Comparison of ENCODE assay signal across 14 mouse cellular contexts in the genomic region with DNA sequence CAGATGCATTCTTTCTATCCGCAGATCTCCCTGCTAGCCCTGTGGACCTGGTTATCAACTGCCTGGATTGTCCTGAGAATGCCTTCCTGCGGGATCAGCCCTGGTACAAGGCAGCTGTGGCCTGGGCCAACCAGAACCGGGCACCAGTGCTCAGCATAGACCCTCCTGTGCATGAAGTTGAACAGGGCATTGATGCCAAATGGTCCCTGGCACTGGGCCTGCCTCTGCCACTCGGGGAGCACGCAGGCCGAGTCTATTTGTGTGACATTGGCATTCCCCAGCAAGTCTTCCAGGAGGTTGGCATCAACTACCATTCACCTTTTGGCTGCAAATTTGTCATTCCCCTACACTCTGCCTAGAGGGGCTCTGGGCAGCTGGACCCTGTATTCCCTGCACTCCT. TPM values are rescaled to one million over a fixed set of nuclear protein-coding genes. Genes with fewer than 3 reads are reported as not detected.
A peak's percentile ranks its signal among the peaks of the same experiment; 100 is the strongest.
DNase-seq lines count a peak whose midpoint lies in the region; ATAC-seq and TF ChIP-seq lines count a peak whose summit lies in the region.
"Had no signal": no experiment of that assay in that cellular context is flagged by ENCODE, and none has a peak within 500 bp of the region (broad histone marks: within the 10 kb centered on the region; RNA-seq: fewer than 3 reads in every experiment).

No protein-coding gene starts in this region.

- no peak for TF ChIP-seq CTCF in hindbrain, postnatal 0 days (IDR thresholded peaks at IDR 0.05; ENCODE audit: low read depth)

- no peak overlapping the region for H3K4me2 ChIP-seq in hindbrain, postnatal 0 days (ENCODE audit: low read depth, low read length)
- no peak overlapping the region for H3K4me2 ChIP-seq in hindbrain, embryonic 14.5 days (replicated peaks)
- no peak overlapping the region for H3K4me2 ChIP-seq in midbrain, embryonic 11.5 days
- no peak overlapping the region for H3K4me2 ChIP-seq in midbrain, embryonic 15.5 days
- H3K4me2 ChIP-seq: embryonic facial prominence, embryonic 13.5 days; neural tube, embryonic 15.5 days had no signal

- H3K9ac ChIP-seq in hindbrain, postnatal 0 days (replicated peaks; ENCODE audit: low read length), result no peak overlapping the region
- H3K9ac ChIP-seq in hindbrain, embryonic 14.5 days, result no peak overlapping the region
- no peak overlapping the region for H3K9ac ChIP-seq in midbrain, embryonic 11.5 days (ENCODE audit: low read length)
- no peak overlapping the region for H3K9ac ChIP-seq in midbrain, embryonic 15.5 days
- H3K9ac ChIP-seq: embryonic facial prominence, embryonic 13.5 days; neural tube, embryonic 15.5 days had no signal

- intact Hi-C loops in heart, postnatal 14 days (cut with DNase I), result no loop called here

- 57% methylated on average over 6 of the region's 6 CpGs for WGBS in hindbrain, postnatal 0 days
- WGBS in hindbrain, embryonic 14.5 days, result 76% methylated on average over 6 of the region's 6 CpGs
- WGBS in midbrain, embryonic 11.5 days, result 91% methylated on average over 6 of the region's 6 CpGs
- 89% methylated on average over 6 of the region's 6 CpGs for WGBS in midbrain, embryonic 15.5 days

- H3K4me1 ChIP-seq in hindbrain, postnatal 0 days (ENCODE audit: insufficient read depth, low read length), result no peaks in the 10 kb centered on the region
- no peaks in the 10 kb centered on the region for H3K4me1 ChIP-seq in hindbrain, embryonic 14.5 days (replicated peaks; ENCODE audit: control insufficient read depth, insufficient read depth, low read length)
- no peaks in the 10 kb centered on the region for H3K4me1 ChIP-seq in midbrain, embryonic 11.5 days (ENCODE audit: control insufficient read depth, insufficient read depth, low read length)
- H3K4me1 ChIP-seq in midbrain, embryonic 15.5 days, result no peaks in the 10 kb centered on the region
- H3K4me1 ChIP-seq: embryonic facial prominence, embryonic 13.5 days; neural tube, embryonic 15.5 days had no signal

- no peak for ATAC-seq in hindbrain, postnatal 0 days
- no peak; the same call in 1 of the 2 replicates for ATAC-seq in hindbrain, embryonic 14.5 days (ENCODE audit: low FRiP score)
- ATAC-seq in midbrain, embryonic 11.5 days (ENCODE audit: low FRiP score), result no peak
- no peak for ATAC-seq in midbrain, embryonic 15.5 days (replicated peaks)

- peaks cover 69% of the 10 kb centered on the region for H3K36me3 ChIP-seq in hindbrain, postnatal 0 days (ENCODE audit: insufficient read depth, low read length)
- peaks cover 91% of the 10 kb centered on the region for H3K36me3 ChIP-seq in hindbrain, embryonic 14.5 days (replicated peaks; ENCODE audit: control insufficient read depth, insufficient read depth)
- peaks cover 59% of the 10 kb centered on the region for H3K36me3 ChIP-seq in midbrain, embryonic 11.5 days (ENCODE audit: control insufficient read depth, insufficient read depth, low read length)
- H3K36me3 ChIP-seq in midbrain, embryonic 15.5 days (replicated peaks), result peaks cover 64% of the 10 kb centered on the region

- DNase-seq in cerebellum, adult 11-12 months, result peak; percentile 75
- no peak for DNase-seq in cerebellum, postnatal 4 days (ENCODE audit: low spot score in 2 of 2)
- DNase-seq in hindbrain, postnatal 0 days (ENCODE audit: low spot score), result peak; percentile 43
- DNase-seq in hindbrain, embryonic 14.5 days (ENCODE audit: low spot score), result no peak
- DNase-seq in midbrain, embryonic 11.5 days (ENCODE audit: low spot score, missing footprints), result peak; percentile 74
- peak; percentile 54 to 60 for DNase-seq in heart, postnatal 14 days
- no peak for DNase-seq in ovary, adult 18-20 months (ENCODE audit: low spot score)
- DNase-seq: layer of hippocampus, adult 9-11 months; lung, postnatal 10 days; midbrain, embryonic 14.5 days; thymus, adult 2 months had no signal

- H3K4me3 ChIP-seq in hindbrain, postnatal 0 days (ENCODE audit: low read length), result no peak overlapping the region
- H3K4me3 ChIP-seq in hindbrain, embryonic 14.5 days (replicated peaks; ENCODE audit: low read length), result no peak overlapping the region
- no peak overlapping the region for H3K4me3 ChIP-seq in midbrain, embryonic 11.5 days (ENCODE audit: low read depth, low read length)
- no peak overlapping the region for H3K4me3 ChIP-seq in midbrain, embryonic 15.5 days
- H3K4me3 ChIP-seq: embryonic facial prominence, embryonic 13.5 days; neural tube, embryonic 15.5 days had no signal

- H3K27ac ChIP-seq in hindbrain, postnatal 0 days, result no peak overlapping the region
- no peak overlapping the region for H3K27ac ChIP-seq in hindbrain, embryonic 14.5 days
- H3K27ac ChIP-seq in midbrain, embryonic 11.5 days (ENCODE audit: low read depth, low read length), result no peak overlapping the region
- no peak overlapping the region for H3K27ac ChIP-seq in midbrain, embryonic 15.5 days
- H3K27ac ChIP-seq: embryonic facial prominence, embryonic 13.5 days; neural tube, embryonic 15.5 days had no signal

- no peaks in the 10 kb centered on the region for H3K9me3 ChIP-seq in hindbrain, postnatal 0 days (ENCODE audit: low read length)
- H3K9me3 ChIP-seq in hindbrain, embryonic 14.5 days (ENCODE audit: control insufficient read depth, low read length), result no peaks in the 10 kb centered on the region
- H3K9me3 ChIP-seq in midbrain, embryonic 11.5 days (ENCODE audit: control insufficient read depth, low read length), result no peaks in the 10 kb centered on the region
- H3K9me3 ChIP-seq in midbrain, embryonic 15.5 days, result no peaks in the 10 kb centered on the region
- H3K9me3 ChIP-seq: embryonic facial prominence, embryonic 13.5 days; neural tube, embryonic 15.5 days had no signal

- no peaks in the 10 kb centered on the region for H3K27me3 ChIP-seq in hindbrain, postnatal 0 days (ENCODE audit: insufficient read depth, low read length)
- H3K27me3 ChIP-seq in hindbrain, embryonic 14.5 days (ENCODE audit: control insufficient read depth, insufficient read depth, low read length), result no peaks in the 10 kb centered on the region
- H3K27me3 ChIP-seq in midbrain, embryonic 11.5 days (ENCODE audit: control insufficient read depth, insufficient read depth, low read length), result no peaks in the 10 kb centered on the region
- H3K27me3 ChIP-seq in midbrain, embryonic 15.5 days (replicated peaks), result no peaks in the 10 kb centered on the region
- H3K27me3 ChIP-seq: embryonic facial prominence, embryonic 13.5 days; neural tube, embryonic 15.5 days had no signal

RNA-seq across cellular contexts. Expression of gene Clk3, which starts 17.5 kb away (rescaled TPM):
- total RNA-seq in hindbrain, postnatal 0 days (2014; rRNA removed), result 76.3 and 83.7 TPM in 2 replicates
- polyA plus RNA-seq in hindbrain, postnatal 0 days (2015; fragmentation: Nextera tagmentation; extraction: Ambion mirVana), result 48.8 and 52.7 TPM in 2 replicates
- 55.8 and 65.2 TPM in 2 replicates for polyA plus RNA-seq in hindbrain, embryonic 14.5 days (2014; fragmentation: Nextera tagmentation; extraction: Ambion mirVana)
- 84.2 and 91.6 TPM in 2 replicates for polyA plus RNA-seq in midbrain, embryonic 11.5 days (2014; fragmentation: Nextera tagmentation; extraction: Ambion mirVana)
- 75.4 and 86.2 TPM in 2 replicates for polyA plus RNA-seq in midbrain, embryonic 15.5 days (2015; fragmentation: Nextera tagmentation; extraction: Ambion mirVana)
- 10 to 100 TPM; 32.7 to 40.8 TPM for total RNA-seq in heart, postnatal 14 days (2021)

RNA-seq across cellular contexts. Expression of gene Edc3, which starts 39.8 kb away (rescaled TPM):
- 10.2 and 10.3 TPM in 2 replicates for total RNA-seq in hindbrain, postnatal 0 days (2014; rRNA removed)
- 23.2 and 25.4 TPM in 2 replicates for polyA plus RNA-seq in hindbrain, postnatal 0 days (2015; fragmentation: Nextera tagmentation; extraction: Ambion mirVana)
- 22.1 and 23.5 TPM in 2 replicates for polyA plus RNA-seq in hindbrain, embryonic 14.5 days (2014; fragmentation: Nextera tagmentation; extraction: Ambion mirVana)
- 27.7 and 30.0 TPM in 2 replicates for polyA plus RNA-seq in midbrain, embryonic 11.5 days (2014; fragmentation: Nextera tagmentation; extraction: Ambion mirVana)
- 35.7 and 36.8 TPM in 2 replicates for polyA plus RNA-seq in midbrain, embryonic 15.5 days (2015; fragmentation: Nextera tagmentation; extraction: Ambion mirVana)
- total RNA-seq in heart, postnatal 14 days (2021), result 1 to 10 TPM; 6.6 to 7.4 TPM

Comparison
In these comparisons a context has a peak if more than half of its experiments do, and no peak if none do; other contexts are left out.
1. DNase-seq: peak in cerebellum, adult 11-12 months (single experiment), hindbrain, postnatal 0 days (single experiment), midbrain, embryonic 11.5 days (single experiment) and heart, postnatal 14 days (2 of 2); none in cerebellum, postnatal 4 days (0 of 2), hindbrain, embryonic 14.5 days (single experiment) and ovary, adult 18-20 months (single experiment).